Mouse (Mus musculus): ENCODE measurements at regions not wholly inside any gene's neighbourhood (a gene's known extent, or its start where the extent isn't known, plus 50 kb on each side); places are given as distances from the start of the nearest gene placed in this dataset.

GRCm38 (mm10) chr9:41765816-41766532 is 358.1 kb downstream of the Sorl1 start:
- peak; percentile 5 for DNase-seq (ENCODE audit: low spot score)
- Histone ChIP-seq H3K4me2 (replicated peaks; ENCODE audit: low read depth, low read length, severe bottlenecking) (no peak overlapping the region), H3K4me3 (replicated peaks; ENCODE audit: low read length) (no peak overlapping the region)

GRCm38 (mm10) chr9:41761050-41761576 is 363.0 kb downstream of the Sorl1 start:
- Histone ChIP-seq H3K36me3 (ENCODE audit: control insufficient read depth, insufficient read depth, low read length) (no peaks in the 10 kb centered on the region), H3K9ac (ENCODE audit: low read depth, low read length, severe bottlenecking) (no peak overlapping the region), H3K27me3 (ENCODE audit: control insufficient read depth, insufficient read depth, low read length) (no peaks in the 10 kb centered on the region), H3K27ac (replicated peaks; ENCODE audit: low read depth, low read length) (no peak overlapping the region), H3K9me3 (ENCODE audit: control insufficient read depth, low read length) (no peaks in the 10 kb centered on the region), H3K4me3 (replicated peaks; ENCODE audit: low read length) (no peak overlapping the region), H3K4me1 (ENCODE audit: control insufficient read depth, insufficient read depth, low read length) (peaks cover 12% of the 10 kb centered on the region), H3K4me2 (replicated peaks; ENCODE audit: low read depth, low read length, severe bottlenecking) (no peak overlapping the region)
- 29% methylated on average over 3 of the region's 3 CpGs for WGBS
- no peak for TF ChIP-seq POLR2A (IDR thresholded peaks at IDR 0.05; ENCODE audit: borderline replicate concordance, extremely low read depth, insufficient read depth, insufficient read length)
- DNase-seq (ENCODE audit: low spot score) = peak; percentile 31
- no peak for ATAC-seq (ENCODE audit: low FRiP score, low read depth)

More at GRCm38 (mm10) chr9:41765816-41766532, 358.1 kb downstream of the Sorl1 start:
- H3K27ac ChIP-seq (replicated peaks; ENCODE audit: low read depth, low read length) = peak overlapping the region; percentile 64
- no peak; the same call in 1 of the 2 replicates for ATAC-seq (ENCODE audit: low FRiP score, low read depth)
- no peak overlapping the region for H3K9ac ChIP-seq (ENCODE audit: low read depth, low read length, severe bottlenecking)
- TF ChIP-seq POLR2A (IDR thresholded peaks at IDR 0.05; ENCODE audit: borderline replicate concordance, extremely low read depth, insufficient read depth, insufficient read length) = no peak
- no peaks in the 10 kb centered on the region for H3K36me3 ChIP-seq (ENCODE audit: control insufficient read depth, insufficient read depth, low read length)
- peaks cover 16% of the 10 kb centered on the region for H3K4me1 ChIP-seq (ENCODE audit: control insufficient read depth, insufficient read depth, low read length)
- no peaks in the 10 kb centered on the region for H3K9me3 ChIP-seq (ENCODE audit: control insufficient read depth, low read length)
- no peaks in the 10 kb centered on the region for H3K27me3 ChIP-seq (ENCODE audit: control insufficient read depth, insufficient read depth, low read length)
- WGBS = 58% methylated on average over 6 of the region's 6 CpGs

GRCm38 (mm10) chr9:41754434-41755002 is 369.6 kb downstream of the Sorl1 start:
- peak; percentile 34 for DNase-seq (ENCODE audit: low spot score)
- TF ChIP-seq POLR2A (IDR thresholded peaks at IDR 0.05; ENCODE audit: borderline replicate concordance, extremely low read depth, insufficient read depth, insufficient read length) = no peak

GRCm38 (mm10) chr9:41745979-41746647 is 378.0 kb downstream of the Sorl1 start:
- Histone ChIP-seq H3K4me2 (replicated peaks; ENCODE audit: low read depth, low read length, severe bottlenecking) (no peak overlapping the region), H3K27ac (replicated peaks; ENCODE audit: low read depth, low read length) (no peak overlapping the region), H3K27me3 (ENCODE audit: control insufficient read depth, insufficient read depth, low read length) (no peaks in the 10 kb centered on the region), H3K4me3 (replicated peaks; ENCODE audit: low read length) (no peak overlapping the region), H3K4me1 (ENCODE audit: control insufficient read depth, insufficient read depth, low read length) (no peaks in the 10 kb centered on the region), H3K9me3 (ENCODE audit: control insufficient read depth, low read length) (no peaks in the 10 kb centered on the region), H3K9ac (ENCODE audit: low read depth, low read length, severe bottlenecking) (no peak overlapping the region), H3K36me3 (ENCODE audit: control insufficient read depth, insufficient read depth, low read length) (no peaks in the 10 kb centered on the region)
- TF ChIP-seq POLR2A (IDR thresholded peaks at IDR 0.05; ENCODE audit: borderline replicate concordance, extremely low read depth, insufficient read depth, insufficient read length) = no peak
- WGBS = 79% methylated on average over 5 of the region's 5 CpGs
- ATAC-seq (ENCODE audit: low FRiP score, low read depth) (no peak), DNase-seq (ENCODE audit: low spot score) (no peak)

More at GRCm38 (mm10) chr9:41754434-41755002, 369.6 kb downstream of the Sorl1 start:
- Histone ChIP-seq H3K4me1 (ENCODE audit: control insufficient read depth, insufficient read depth, low read length) (peaks cover 15% of the 10 kb centered on the region; the same call in 1 of the 2 replicates), H3K4me2 (replicated peaks; ENCODE audit: low read depth, low read length, severe bottlenecking) (no peak overlapping the region), H3K9ac (ENCODE audit: low read depth, low read length, severe bottlenecking) (no peak overlapping the region), H3K27ac (replicated peaks; ENCODE audit: low read depth, low read length) (no peak overlapping the region), H3K36me3 (ENCODE audit: control insufficient read depth, insufficient read depth, low read length) (no peaks in the 10 kb centered on the region), H3K27me3 (ENCODE audit: control insufficient read depth, insufficient read depth, low read length) (no peaks in the 10 kb centered on the region), H3K9me3 (ENCODE audit: control insufficient read depth, low read length) (no peaks in the 10 kb centered on the region), H3K4me3 (replicated peaks; ENCODE audit: low read length) (no peak overlapping the region)
- WGBS = 55% methylated on average over 6 of the region's 6 CpGs
- no peak for ATAC-seq (ENCODE audit: low FRiP score, low read depth)

GRCm38 (mm10) chr9:41741500-41741899 is 382.6 kb downstream of the Sorl1 start:
- DNase-seq (ENCODE audit: low spot score) = peak; percentile 29
- TF ChIP-seq POLR2A (IDR thresholded peaks at IDR 0.05; ENCODE audit: borderline replicate concordance, extremely low read depth, insufficient read depth, insufficient read length) = no peak
- Histone ChIP-seq H3K9ac (ENCODE audit: low read depth, low read length, severe bottlenecking) (no peak overlapping the region), H3K36me3 (ENCODE audit: control insufficient read depth, insufficient read depth, low read length) (no peaks in the 10 kb centered on the region), H3K27me3 (ENCODE audit: control insufficient read depth, insufficient read depth, low read length) (no peaks in the 10 kb centered on the region), H3K4me2 (replicated peaks; ENCODE audit: low read depth, low read length, severe bottlenecking) (no peak overlapping the region), H3K27ac (replicated peaks; ENCODE audit: low read depth, low read length) (no peak overlapping the region), H3K9me3 (ENCODE audit: control insufficient read depth, low read length) (no peaks in the 10 kb centered on the region), H3K4me3 (replicated peaks; ENCODE audit: low read length) (no peak overlapping the region), H3K4me1 (ENCODE audit: control insufficient read depth, insufficient read depth, low read length) (peaks cover 5% of the 10 kb centered on the region)
- ATAC-seq (ENCODE audit: low FRiP score, low read depth) = no peak
- WGBS = 61% methylated on average over 5 of the region's 5 CpGs

Measured in limb, embryonic 14.5 days (tissue).